Mouse (Mus musculus) lung, postnatal 0 days (tissue): Measurements from ENCODE around the gene Capn5.

Experiments
- CTCF ChIP-seq: IDR thresholded peaks from 2 replicates; pipeline ENCODE4 v1.5.1; 2016; ENCODE audit warnings: antibody characterized with exemption, mild to moderate bottlenecking
- EP300 ChIP-seq: IDR thresholded peaks from 2 replicates; pipeline ENCODE4 v1.6.1; 2016; ENCODE audit warnings: antibody characterized with exemption, mild to moderate bottlenecking, control low read depth

- no peak for TF ChIP-seq CTCF
- no peak for TF ChIP-seq EP300
Observed at GRCm38 (mm10) chr7:98114656-98115055, 63.4 kb downstream of the Capn5 start.
